Mouse (Mus musculus) gastrocnemius, postnatal 10 days (tissue): ENCODE measurements at regions not wholly inside any gene's neighbourhood (a gene's known extent, or its start where the extent isn't known, plus 50 kb on each side); places are given as distances from the start of the nearest gene placed in this dataset.

Source experiments
- DNase-seq: peaks from one replicate; pipeline ENCODE4 v3.0.0; 2021; ENCODE audit warnings: mixed read lengths

DNA sequence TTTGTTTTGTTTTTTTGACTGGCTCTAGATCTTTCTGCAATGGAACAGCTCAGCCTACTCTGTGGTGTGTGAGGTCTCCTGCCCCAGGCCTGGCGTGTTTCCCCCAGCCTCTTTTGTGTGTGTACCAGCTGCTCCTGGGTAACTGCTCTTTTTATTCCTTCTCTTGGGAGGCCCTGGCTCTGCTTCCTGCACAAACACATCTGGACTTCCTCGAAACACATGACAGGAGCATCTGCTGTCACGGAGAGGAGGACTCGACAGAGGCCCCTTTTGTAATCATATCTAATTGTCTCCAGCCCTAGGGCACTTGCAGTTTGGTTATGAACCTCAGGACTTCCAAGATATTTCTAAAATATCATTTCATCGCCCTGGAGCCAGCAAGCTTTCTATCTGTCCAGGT is 79.5 kb upstream of the Sdk2 start:
- no peak for DNase-seq

DNA sequence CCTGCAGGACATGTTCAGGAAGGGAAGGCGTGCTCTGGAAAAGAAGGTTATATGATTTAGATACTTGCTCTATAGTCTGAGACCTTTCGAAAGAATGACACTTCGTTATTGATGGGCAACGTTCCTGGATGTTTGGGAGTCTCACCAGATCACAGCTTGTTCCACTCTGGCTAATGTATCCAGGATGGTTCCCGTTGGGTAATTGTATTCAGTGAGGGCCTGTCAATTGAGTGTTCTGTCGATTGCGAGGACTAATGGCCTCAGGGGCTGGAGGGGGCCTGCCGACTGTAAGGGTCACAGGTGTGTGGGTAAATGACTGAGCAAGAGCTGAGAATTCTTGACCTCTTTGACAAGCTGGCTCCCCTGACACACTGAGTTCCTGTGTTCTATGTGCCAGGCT is 62.4 kb upstream of the Sdk2 start:
- no peak for DNase-seq

DNA sequence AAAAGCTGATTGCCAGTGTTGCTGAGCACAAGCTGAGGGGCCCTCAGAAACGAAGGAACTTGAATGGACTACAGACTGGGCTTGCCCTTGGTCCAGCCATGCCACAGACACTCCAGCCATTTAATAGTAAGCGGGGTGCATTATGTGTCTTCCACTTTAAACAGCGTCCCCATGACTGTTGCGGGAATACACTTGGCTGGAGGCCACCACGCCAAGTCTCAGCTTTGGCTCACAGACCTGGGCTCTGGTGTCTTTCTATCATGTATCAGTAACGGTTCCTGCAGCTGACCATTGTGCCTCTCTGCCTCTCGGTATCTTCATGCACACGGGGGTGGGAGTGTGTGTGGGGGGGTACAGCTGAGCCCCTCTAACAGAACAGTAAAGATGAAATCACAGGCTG is 62.0 kb upstream of the Sdk2 start:
- DNase-seq, result no peak

DNA sequence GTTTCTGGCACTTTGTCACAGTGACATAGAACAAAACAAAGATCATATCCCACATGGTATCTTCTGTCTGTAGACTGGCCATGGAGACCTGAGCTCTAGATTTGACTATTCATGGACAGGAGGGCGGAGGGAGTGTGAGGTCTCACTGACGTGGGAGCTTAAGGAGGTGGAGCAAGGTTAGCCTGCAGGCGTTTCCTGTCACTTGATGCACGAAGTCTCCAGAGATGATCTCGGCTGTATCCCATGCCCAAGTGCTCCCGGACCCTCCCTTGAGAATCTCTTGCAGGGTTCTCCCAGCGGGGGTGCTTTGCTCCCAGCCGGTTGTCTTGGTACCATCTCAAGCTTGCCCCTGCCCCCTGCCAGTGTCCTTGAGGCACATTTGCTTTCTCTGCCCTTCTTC is 60.6 kb upstream of the Sdk2 start:
- no peak for DNase-seq

DNA sequence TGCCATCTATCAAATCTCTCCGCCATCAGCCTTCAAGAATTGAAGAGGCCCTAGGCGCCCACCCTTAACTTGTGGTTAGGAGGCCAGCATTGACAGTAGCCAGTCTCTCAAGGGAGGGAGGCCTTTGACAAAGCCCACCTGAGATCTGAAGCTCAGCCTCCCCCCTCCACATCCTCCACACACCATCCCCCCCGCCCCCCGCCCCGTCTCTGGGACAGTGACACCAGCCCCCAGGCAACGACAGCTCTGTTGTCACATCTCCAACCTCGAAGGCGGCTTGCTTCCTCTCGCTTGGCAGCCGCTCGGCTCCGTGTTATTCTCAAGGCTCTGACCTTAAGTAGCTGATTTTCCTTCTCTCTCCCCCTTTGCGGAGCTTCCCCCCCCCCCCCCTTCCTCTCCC is 55.3 kb upstream of the Sdk2 start:
- no peak for DNase-seq

DNA sequence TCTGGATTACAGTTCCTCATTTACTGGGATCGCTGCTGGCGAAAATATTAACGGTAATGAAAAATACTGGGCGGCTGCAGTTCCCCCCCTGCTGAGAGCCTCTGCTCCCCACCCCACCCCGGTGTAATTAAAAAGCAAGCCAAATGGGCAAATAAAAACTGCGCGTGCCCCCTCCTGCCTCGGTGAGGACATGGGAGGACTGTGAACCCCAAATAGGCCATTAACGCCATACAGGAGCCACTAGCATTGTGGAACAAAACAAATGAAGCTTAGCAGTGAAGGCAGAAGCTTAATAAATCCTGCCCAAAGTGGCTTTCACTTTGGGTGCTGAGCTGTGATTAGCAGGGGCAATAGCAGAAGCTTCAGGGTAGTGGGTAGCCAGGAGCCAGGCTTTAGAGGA is 52.3 kb upstream of the Sdk2 start:
- DNase-seq, result no peak
